Mouse (Mus musculus): ENCODE measurements at regions not wholly inside any gene's neighbourhood (a gene's known extent, or its start where the extent isn't known, plus 50 kb on each side); places are given as distances from the start of the nearest gene placed in this dataset.
"Not testable (repeated sequence)": the region's sequence is repeated elsewhere in the genome, so short reads cannot be mapped to it uniquely, and the experiment has no call there.

- no peak for DNase-seq (ENCODE audit: low spot score)
These were observed 199.7 kb upstream of the Slc7a11 start for GRCm38 (mm10) chr3:50643068-50643467.

GRCm38 (mm10) chr3:50639907-50640323, 196.5 kb upstream of the Slc7a11 start:
- DNase-seq (ENCODE audit: low spot score) = no peak

GRCm38 (mm10) chr3:50634457-50635075, 191.2 kb upstream of the Slc7a11 start:
- DNase-seq (ENCODE audit: low spot score) = no peak

- no peak for DNase-seq (ENCODE audit: low spot score)
These were observed 187.9 kb upstream of the Slc7a11 start for GRCm38 (mm10) chr3:50631286-50631685.

- no peak for DNase-seq (ENCODE audit: low spot score)
These were observed 184.8 kb upstream of the Slc7a11 start for GRCm38 (mm10) chr3:50628092-50628696.

GRCm38 (mm10) chr3:50621176-50621575, 177.8 kb upstream of the Slc7a11 start:
- not testable (repeated sequence) for DNase-seq (ENCODE audit: low spot score)

GRCm38 (mm10) chr3:50619061-50619460, 175.6 kb upstream of the Slc7a11 start:
- no peak for DNase-seq (ENCODE audit: low spot score)

GRCm38 (mm10) chr3:50615384-50616285, 172.2 kb upstream of the Slc7a11 start:
- no peak for DNase-seq (ENCODE audit: low spot score)

- DNase-seq (ENCODE audit: low spot score) = no peak
These were observed 169.6 kb upstream of the Slc7a11 start for GRCm38 (mm10) chr3:50613011-50613410.

GRCm38 (mm10) chr3:50609341-50610012, 166.1 kb upstream of the Slc7a11 start:
- DNase-seq (ENCODE audit: low spot score) = no peak

- no peak for DNase-seq (ENCODE audit: low spot score)
These were observed 164.3 kb upstream of the Slc7a11 start for GRCm38 (mm10) chr3:50607736-50608135.

GRCm38 (mm10) chr3:50606986-50607385, 163.6 kb upstream of the Slc7a11 start:
- no peak for DNase-seq (ENCODE audit: low spot score)

- no peak for DNase-seq (ENCODE audit: low spot score)
These were observed 162.3 kb upstream of the Slc7a11 start for GRCm38 (mm10) chr3:50605750-50606149.

- no peak for DNase-seq (ENCODE audit: low spot score)
These were observed 159.8 kb upstream of the Slc7a11 start for GRCm38 (mm10) chr3:50603182-50603581.

GRCm38 (mm10) chr3:50595732-50596131, 152.3 kb upstream of the Slc7a11 start:
- no peak for DNase-seq (ENCODE audit: low spot score)

- no peak for DNase-seq (ENCODE audit: low spot score)
These were observed 140.9 kb upstream of the Slc7a11 start for GRCm38 (mm10) chr3:50584323-50584722.

GRCm38 (mm10) chr3:50583475-50583874, 140.1 kb upstream of the Slc7a11 start:
- DNase-seq (ENCODE audit: low spot score) = no peak

- no peak for DNase-seq (ENCODE audit: low spot score)
These were observed 131.0 kb upstream of the Slc7a11 start for GRCm38 (mm10) chr3:50574388-50574787.

GRCm38 (mm10) chr3:50570027-50570426, 126.6 kb upstream of the Slc7a11 start:
- DNase-seq (ENCODE audit: low spot score) = no peak

- DNase-seq (ENCODE audit: low spot score) = peak; percentile 40
These were observed 126.2 kb upstream of the Slc7a11 start for GRCm38 (mm10) chr3:50569565-50569964.

GRCm38 (mm10) chr3:50554150-50554549, 110.7 kb upstream of the Slc7a11 start:
- no peak for DNase-seq (ENCODE audit: low spot score)

GRCm38 (mm10) chr3:50548568-50548967, 105.2 kb upstream of the Slc7a11 start:
- DNase-seq (ENCODE audit: low spot score) = no peak

All from ovary, postnatal 36 days (tissue).